Mouse (Mus musculus): ENCODE data around the gene Gipc3. TPM values are rescaled to one million over a fixed set of nuclear protein-coding genes. Genes with fewer than 3 reads are reported as not detected.

Gipc3 gene
- polyA plus RNA-seq (2012; fragmentation: generic; extraction: Trizol), result 0.08 TPM
- long read RNA-seq, experiment 1, result 0 reads
- long read RNA-seq, experiment 2, result 0 reads

DNA sequence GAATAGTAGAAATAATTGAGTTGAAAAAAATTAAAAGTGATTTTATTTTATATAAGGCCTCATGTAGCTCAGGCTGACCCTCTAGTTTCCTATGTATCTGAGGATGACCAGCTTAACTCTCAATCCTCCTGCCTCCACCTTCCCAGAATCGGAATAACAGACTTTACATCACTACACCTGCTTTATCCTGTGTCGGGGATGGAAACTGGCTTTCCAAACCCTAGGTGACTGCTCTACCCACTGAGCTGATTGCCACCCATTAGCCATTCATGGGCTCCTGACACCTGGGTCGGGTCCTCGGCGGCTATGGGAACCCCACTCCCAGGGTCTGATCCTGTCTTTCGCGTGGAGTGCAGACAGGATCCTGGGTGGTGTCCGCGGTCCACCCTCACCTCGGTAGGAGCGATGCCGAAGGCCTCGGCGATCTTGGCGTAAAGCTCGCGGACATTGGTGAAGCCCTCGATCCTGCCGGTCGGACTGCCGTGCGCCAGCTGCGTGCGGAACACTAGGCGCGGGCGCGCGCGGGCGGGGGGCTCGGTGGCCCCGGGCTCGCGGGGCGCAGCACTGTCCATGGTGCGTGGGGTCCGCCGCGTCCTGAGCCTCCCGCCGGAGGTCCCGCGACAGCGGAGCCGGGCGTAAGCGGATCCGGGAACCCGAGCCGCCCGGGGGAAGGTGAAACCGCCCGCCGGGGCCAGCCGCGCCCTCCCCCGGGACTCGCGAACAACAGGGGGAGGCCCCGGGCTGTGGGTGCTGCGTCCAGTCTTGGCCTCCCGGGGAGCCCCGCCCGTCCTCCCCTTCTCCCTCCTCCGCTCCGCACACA is at the start of gene Gipc3:
Gene Gipc3 (minus strand): TSS at position 581 of the 820 bp plus-strand sequence.
- Histone ChIP-seq H3K27me3 (ENCODE audit: control insufficient read depth, insufficient read depth, insufficient read length) (peaks cover 11% of the 10 kb centered on the region), H3ac (ENCODE audit: control insufficient read depth, insufficient read length, low read depth) (peak within 1 kb of the TSS; percentile 53), H3K79me2 (ENCODE audit: control insufficient read depth, insufficient read depth) (no peaks in the 10 kb centered on the region), H3K79me3 (ENCODE audit: low read depth) (no peaks in the 10 kb centered on the region), H3K36me3 (ENCODE audit: control insufficient read depth, insufficient read depth) (peaks cover 12% of the 10 kb centered on the region), H3K4me3 (ENCODE audit: insufficient read depth, poor library complexity, severe bottlenecking) (no peak within 1 kb of the TSS)
- TF ChIP-seq MAX (IDR thresholded peaks at IDR 0.05), result no peak
- TF ChIP-seq MYOD1 (IDR thresholded peaks at IDR 0.05; ENCODE audit: control insufficient read depth, insufficient read length, low read depth), result no peak
- TF ChIP-seq MYOG (IDR thresholded peaks at IDR 0.05; ENCODE audit: control insufficient read depth, extremely low read depth, insufficient read length), result no peak
- TF ChIP-seq USF1 (IDR thresholded peaks at IDR 0.05; ENCODE audit: low read depth), result no peak
- TF ChIP-seq CEBPB (IDR thresholded peaks at IDR 0.05; ENCODE audit: low read depth), result no peak
- no peak for TF ChIP-seq FOSL1 (IDR thresholded peaks at IDR 0.05; ENCODE audit: insufficient read depth, low read length, poor library complexity, severe bottlenecking)
- TF ChIP-seq CTCF (IDR thresholded peaks at IDR 0.05; ENCODE audit: control insufficient read depth, insufficient read depth, insufficient read length), result no peak

DNA sequence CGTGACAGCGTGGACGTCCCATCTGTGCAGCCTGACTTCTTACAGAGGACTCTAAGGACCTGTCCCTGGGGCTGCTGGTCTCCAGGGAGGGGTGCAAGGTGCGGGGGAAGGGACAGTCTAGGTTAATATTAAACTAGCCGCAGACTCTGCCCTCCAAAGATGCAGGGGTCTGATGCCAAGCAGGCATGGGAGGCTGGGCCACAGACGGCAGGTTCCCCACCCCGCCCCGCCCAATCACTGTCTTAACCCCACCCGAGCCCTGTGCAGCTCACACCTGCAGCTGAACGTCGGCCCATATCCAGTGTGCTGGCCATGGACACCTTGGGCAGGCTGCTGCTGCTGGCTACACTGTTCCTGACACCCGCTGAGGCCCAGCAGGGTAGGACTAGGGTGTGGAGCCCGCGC is 49.7 kb upstream of the Gipc3 start, which contains the start of gene Smim24:
Gene Smim24 (plus strand): TSS at position 271 of the 405 bp plus-strand sequence.
- Histone ChIP-seq H3ac (ENCODE audit: control insufficient read depth, insufficient read length, low read depth) (no peak within 1 kb of the TSS), H3K79me3 (ENCODE audit: low read depth) (no peaks in the 10 kb centered on the region), H3K36me3 (ENCODE audit: control insufficient read depth, insufficient read depth) (peaks cover 35% of the 10 kb centered on the region), H3K79me2 (ENCODE audit: control insufficient read depth, insufficient read depth) (no peaks in the 10 kb centered on the region), H3K4me3 (ENCODE audit: insufficient read depth, poor library complexity, severe bottlenecking) (no peak within 1 kb of the TSS), H3K27me3 (ENCODE audit: control insufficient read depth, insufficient read depth, insufficient read length) (no peaks in the 10 kb centered on the region)
- TF ChIP-seq CEBPB (IDR thresholded peaks at IDR 0.05; ENCODE audit: low read depth) (no peak), MYOD1 (IDR thresholded peaks at IDR 0.05; ENCODE audit: control insufficient read depth, insufficient read length, low read depth) (no peak), MYOG (IDR thresholded peaks at IDR 0.05; ENCODE audit: control insufficient read depth, extremely low read depth, insufficient read length) (no peak), FOSL1 (IDR thresholded peaks at IDR 0.05; ENCODE audit: insufficient read depth, low read length, poor library complexity, severe bottlenecking) (no peak), MAX (IDR thresholded peaks at IDR 0.05) (no peak), USF1 (IDR thresholded peaks at IDR 0.05; ENCODE audit: low read depth) (no peak), CTCF (IDR thresholded peaks at IDR 0.05; ENCODE audit: control insufficient read depth, insufficient read depth, insufficient read length) (no peak)

DNA sequence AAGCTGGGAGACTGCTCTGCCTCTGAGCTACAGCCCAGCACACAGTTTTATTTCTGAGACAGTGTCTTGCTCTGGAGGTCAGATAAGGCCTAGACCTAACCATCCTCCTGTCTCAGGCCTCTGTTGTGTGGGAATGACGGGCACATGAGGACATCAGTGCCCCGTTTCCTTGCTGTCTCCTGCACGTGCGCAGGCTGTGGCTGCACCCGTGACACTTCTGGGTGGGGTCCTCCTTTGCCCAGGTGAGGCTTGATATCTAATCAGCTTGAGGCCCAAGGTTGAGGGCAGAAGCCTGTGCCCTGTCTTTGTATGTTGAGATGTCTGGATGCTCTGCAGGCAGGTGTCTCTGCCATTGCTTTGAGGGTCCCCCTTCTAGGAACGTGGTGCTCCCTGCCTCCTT is 49.2 kb upstream of the Gipc3 start:
- no peak for TF ChIP-seq FOSL1 (IDR thresholded peaks at IDR 0.05; ENCODE audit: insufficient read depth, low read length, poor library complexity, severe bottlenecking)
- Histone ChIP-seq H3K36me3 (ENCODE audit: control insufficient read depth, insufficient read depth) (peaks cover 35% of the 10 kb centered on the region), H3ac (ENCODE audit: control insufficient read depth, insufficient read length, low read depth) (no peak overlapping the region), H3K27me3 (ENCODE audit: control insufficient read depth, insufficient read depth, insufficient read length) (no peaks in the 10 kb centered on the region), H3K79me3 (ENCODE audit: low read depth) (no peaks in the 10 kb centered on the region), H3K79me2 (ENCODE audit: control insufficient read depth, insufficient read depth) (peaks cover 3% of the 10 kb centered on the region), H3K4me3 (ENCODE audit: insufficient read depth, poor library complexity, severe bottlenecking) (no peak overlapping the region)

DNA sequence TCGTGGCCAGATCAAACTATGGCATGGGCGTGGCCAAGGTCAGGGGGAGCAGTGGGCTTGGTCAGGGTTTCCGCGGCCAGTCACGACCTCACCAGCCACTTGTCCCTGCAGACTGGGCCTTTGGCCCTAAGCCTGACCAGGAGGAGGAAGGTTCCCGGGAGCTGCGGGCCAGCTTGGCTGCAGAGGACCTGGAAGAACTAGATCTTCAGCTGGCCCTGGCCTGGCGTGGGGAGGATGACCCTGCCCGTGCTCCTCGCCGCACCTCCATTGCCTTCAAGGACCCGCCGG is 47.6 kb upstream of the Gipc3 start:
- no peak overlapping the region for H3ac ChIP-seq (ENCODE audit: control insufficient read depth, insufficient read length, low read depth)
- H3K79me3 ChIP-seq (ENCODE audit: low read depth), result peaks cover 11% of the 10 kb centered on the region
- no peaks in the 10 kb centered on the region for H3K27me3 ChIP-seq (ENCODE audit: control insufficient read depth, insufficient read depth, insufficient read length)
- peaks cover 19% of the 10 kb centered on the region for H3K79me2 ChIP-seq (ENCODE audit: control insufficient read depth, insufficient read depth)
- no peak for TF ChIP-seq MYOD1 (IDR thresholded peaks at IDR 0.05; ENCODE audit: control insufficient read depth, insufficient read length, low read depth)
- no peak overlapping the region for H3K4me3 ChIP-seq (ENCODE audit: insufficient read depth, poor library complexity, severe bottlenecking)
- H3K36me3 ChIP-seq (ENCODE audit: control insufficient read depth, insufficient read depth), result peaks cover 34% of the 10 kb centered on the region

DNA sequence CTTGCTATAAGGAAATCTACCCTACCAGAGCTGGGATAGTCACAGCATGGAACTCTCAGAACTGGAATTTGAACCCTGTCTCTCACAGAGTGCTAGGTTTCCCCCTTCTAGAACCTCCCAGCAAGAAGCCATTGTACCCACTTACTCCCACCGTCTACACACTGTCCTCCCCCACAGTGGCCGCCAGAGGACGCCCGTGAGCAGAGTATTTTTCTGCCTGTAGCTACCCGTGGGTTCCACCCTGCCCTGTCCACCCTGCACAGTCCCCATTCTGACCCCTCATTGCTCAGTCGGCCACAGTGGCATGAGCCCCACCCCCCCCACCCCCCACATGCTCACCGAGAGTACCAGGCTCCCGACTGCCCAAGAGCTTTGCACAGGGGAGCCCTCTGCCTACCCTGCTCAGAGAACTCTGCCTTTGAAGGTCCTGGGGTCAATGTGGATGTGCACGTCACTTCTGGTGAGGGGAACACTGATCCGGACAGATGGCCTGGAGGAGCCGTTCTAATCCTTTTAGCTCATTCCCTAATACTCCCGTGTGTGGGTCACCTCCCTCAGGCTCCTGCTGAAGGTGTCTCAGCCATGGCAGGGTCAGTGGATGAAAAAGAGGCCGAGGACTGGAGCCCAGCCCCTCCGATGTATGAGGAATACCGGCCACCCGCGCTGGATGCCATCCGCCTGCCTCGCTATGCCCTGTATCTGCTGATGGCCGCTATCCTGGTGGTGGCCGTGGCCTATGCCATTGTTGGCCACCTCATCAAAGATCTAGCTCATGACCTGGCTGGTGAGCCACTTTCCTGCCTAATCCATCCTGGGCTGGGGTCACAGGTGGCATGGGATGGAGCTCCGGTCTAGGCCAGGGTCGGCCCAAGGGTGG is 47.0 kb upstream of the Gipc3 start:
- Histone ChIP-seq H3K4me3 (ENCODE audit: insufficient read depth, poor library complexity, severe bottlenecking) (no peak overlapping the region), H3ac (ENCODE audit: control insufficient read depth, insufficient read length, low read depth) (no peak overlapping the region), H3K27me3 (ENCODE audit: control insufficient read depth, insufficient read depth, insufficient read length) (no peaks in the 10 kb centered on the region), H3K79me3 (ENCODE audit: low read depth) (peaks cover 17% of the 10 kb centered on the region), H3K79me2 (ENCODE audit: control insufficient read depth, insufficient read depth) (peaks cover 25% of the 10 kb centered on the region), H3K36me3 (ENCODE audit: control insufficient read depth, insufficient read depth) (peaks cover 34% of the 10 kb centered on the region)
- TF ChIP-seq CTCF (IDR thresholded peaks at IDR 0.05; ENCODE audit: control insufficient read depth, insufficient read depth, insufficient read length) (peak; percentile 95), CEBPB (IDR thresholded peaks at IDR 0.05; ENCODE audit: low read depth) (no peak)

DNA sequence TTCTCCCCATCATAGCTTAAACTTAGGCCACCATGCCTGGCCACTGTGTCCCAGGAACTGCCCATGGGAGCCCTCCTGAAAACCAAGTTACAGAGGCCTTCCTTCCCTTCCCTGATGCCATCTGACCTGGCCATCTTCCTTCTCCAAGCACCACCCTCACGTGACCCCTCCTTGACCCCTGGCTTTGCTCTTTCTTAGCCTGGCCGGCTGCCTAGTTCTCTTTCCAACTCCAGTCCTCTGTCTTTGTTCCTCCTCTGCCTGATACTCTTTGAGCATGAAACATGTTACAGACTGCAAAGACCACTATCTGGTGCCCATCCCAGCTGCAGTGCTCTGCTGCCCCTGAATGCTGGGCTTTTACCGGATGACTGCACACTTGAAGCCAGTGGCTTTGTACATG is 46.3 kb upstream of the Gipc3 start:
- H3ac ChIP-seq (ENCODE audit: control insufficient read depth, insufficient read length, low read depth), result no peak overlapping the region
- H3K4me3 ChIP-seq (ENCODE audit: insufficient read depth, poor library complexity, severe bottlenecking), result no peak overlapping the region
- H3K79me2 ChIP-seq (ENCODE audit: control insufficient read depth, insufficient read depth), result peaks cover 32% of the 10 kb centered on the region
- H3K79me3 ChIP-seq (ENCODE audit: low read depth), result peaks cover 24% of the 10 kb centered on the region
- H3K27me3 ChIP-seq (ENCODE audit: control insufficient read depth, insufficient read depth, insufficient read length), result no peaks in the 10 kb centered on the region
- peaks cover 34% of the 10 kb centered on the region for H3K36me3 ChIP-seq (ENCODE audit: control insufficient read depth, insufficient read depth)
- TF ChIP-seq MYOG (IDR thresholded peaks at IDR 0.05; ENCODE audit: control insufficient read depth, extremely low read depth, insufficient read length) (no peak), USF1 (IDR thresholded peaks at IDR 0.05; ENCODE audit: low read depth) (peak; percentile 54), FOSL1 (IDR thresholded peaks at IDR 0.05; ENCODE audit: insufficient read depth, low read length, poor library complexity, severe bottlenecking) (no peak)

Measured in C2C12 (cell line).